Mouse (Mus musculus) heart, embryonic 10.5 days (tissue): ENCODE results near the gene Wdfy4. TPM values are rescaled to one million over a fixed set of nuclear protein-coding genes. Genes with fewer than 3 reads are reported as not detected.

Experiments
- DNase-seq: peaks from one replicate; pipeline ENCODE4 v3.0.0-alpha.2; 2017; ENCODE audit warnings: low spot score
- H3K27ac ChIP-seq: fragments of 300-500 bp; sonication (generic); 2 replicates; pipeline ENCODE4 v1.5.1; 2016; ENCODE audit warnings: mild to moderate bottlenecking
- H3K27me3 ChIP-seq: fragments of 300-500 bp; sonication (generic); 2 replicates; pipeline ENCODE4 v1.6.1; 2016; ENCODE audit warnings: mild to moderate bottlenecking; ENCODE audit not compliant: poor library complexity, insufficient read depth, severe bottlenecking
- H3K36me3 ChIP-seq: fragments of 300-500 bp; sonication (generic); 2 replicates; pipeline ENCODE4 v1.6.1; 2016; ENCODE audit warnings: mild to moderate bottlenecking, moderate library complexity
- H3K4me1 ChIP-seq: fragments of 300-500 bp; sonication (generic); 2 replicates; pipeline ENCODE4 v1.6.1; 2016; ENCODE audit warnings: mild to moderate bottlenecking
- H3K4me3 ChIP-seq: fragments of 300-500 bp; sonication (generic); 2 replicates; pipeline ENCODE4 v1.5.1; 2016; ENCODE audit warnings: mild to moderate bottlenecking, moderate library complexity
- H3K9me3 ChIP-seq: fragments of 300-500 bp; sonication (generic); 2 replicates; pipeline ENCODE4 v1.6.1; 2016; ENCODE audit warnings: mild to moderate bottlenecking, moderate library complexity
- WGBS: fragments of 180-500 bp; shearing (Covaris S2); methylation state at CpG from one replicate; pipeline ENCODE4 v1.1.7; 2016; 5-methylcytosine and 5-hydroxymethylcytosine counted together
- polyA plus RNA-seq: library from polyadenylated mRNA; unstranded; fragments of >200 nt; fragmentation: Nextera tagmentation; extraction: Ambion mirVana; gene quantifications from 2 replicates; pipeline ENCODE4 v1.2.1, GENCODE M21; 2016

Gene Wdfy4
- polyA plus RNA-seq, 1 experiment from 2014 or later, result 0.23 TPM

DNA sequence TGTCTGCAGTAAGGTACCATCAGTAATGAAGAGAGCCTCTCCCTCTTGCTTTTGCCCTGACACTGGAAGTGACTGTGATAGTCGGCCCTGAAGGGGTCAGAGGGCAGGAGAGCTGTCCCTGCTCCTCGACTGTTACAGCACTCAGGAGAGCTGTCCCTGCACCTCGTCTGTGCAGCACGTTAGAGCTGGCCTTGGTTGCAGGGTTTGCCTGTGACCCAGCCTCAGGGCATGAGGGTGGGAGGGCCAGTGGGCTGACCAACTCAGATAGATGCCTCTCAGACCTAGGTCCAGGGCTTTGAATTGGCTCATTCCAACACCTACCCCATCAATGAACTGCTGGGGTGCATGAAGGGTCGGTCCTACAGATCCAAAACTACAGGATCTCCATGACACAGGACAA lies 23.0 kb upstream of the Wdfy4 start:
- WGBS, result 33% methylated on average over 5 of the region's 5 CpGs
- no peak overlapping the region for H3K4me3 ChIP-seq
- DNase-seq, result no peak
- no peak overlapping the region for H3K27ac ChIP-seq
- H3K9me3 ChIP-seq, result no peaks in the 10 kb centered on the region
- H3K4me1 ChIP-seq, result 0 out of 2 replicates have a peak, but pooled peaks cover 8% of the 10 kb centered on the region
- no peaks in the 10 kb centered on the region for H3K36me3 ChIP-seq
- peaks cover 13% of the 10 kb centered on the region for H3K27me3 ChIP-seq

GRCm38 (mm10) chr14:33207011-33207410 lies 21.7 kb upstream of the Wdfy4 start:
- 13% methylated on average over 2 of the region's 2 CpGs for WGBS
- no peaks in the 10 kb centered on the region for H3K36me3 ChIP-seq
- H3K4me1 ChIP-seq, result 0 out of 2 replicates have a peak, but pooled peaks cover 8% of the 10 kb centered on the region
- no peaks in the 10 kb centered on the region for H3K9me3 ChIP-seq
- H3K27me3 ChIP-seq, result peaks cover 13% of the 10 kb centered on the region
- H3K27ac ChIP-seq, result no peak overlapping the region
- DNase-seq, result no peak
- no peak overlapping the region for H3K4me3 ChIP-seq

DNA sequence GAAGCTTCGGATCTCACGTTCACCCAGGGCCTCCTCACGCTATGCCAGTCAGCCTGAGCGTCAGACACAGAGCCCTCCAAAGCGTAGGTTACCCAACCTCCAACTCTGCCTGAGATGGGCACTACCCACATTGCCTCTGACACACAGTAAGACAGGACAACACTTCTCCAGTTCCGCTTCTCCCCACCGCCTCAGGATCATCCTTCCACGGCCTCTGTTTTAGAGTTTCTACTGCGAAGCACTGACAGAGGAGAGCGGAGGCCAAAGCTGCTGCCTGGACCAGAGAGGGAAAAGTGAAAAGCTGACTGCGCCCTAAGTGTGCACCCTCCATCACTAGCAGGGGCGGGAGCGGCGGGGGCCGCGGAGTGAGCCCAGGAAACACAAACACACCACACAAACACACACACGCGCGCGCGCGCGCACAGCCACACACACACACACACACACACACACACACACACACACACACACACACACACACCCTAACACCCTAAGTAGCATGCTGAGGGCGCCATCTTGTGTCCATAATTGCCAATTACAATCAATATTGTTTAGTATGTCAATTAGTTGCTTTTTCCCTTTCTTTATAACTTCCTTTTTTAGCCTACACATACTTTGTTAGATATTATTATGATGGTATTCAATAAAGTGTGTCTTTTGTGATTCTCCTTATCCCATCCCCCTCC lies 20.1 kb upstream of the Wdfy4 start:
- 0 out of 2 replicates have a peak, but pooled peaks cover 8% of the 10 kb centered on the region for H3K4me1 ChIP-seq
- 35% methylated on average over 24 of the region's 24 CpGs for WGBS
- no peak for DNase-seq

DNA sequence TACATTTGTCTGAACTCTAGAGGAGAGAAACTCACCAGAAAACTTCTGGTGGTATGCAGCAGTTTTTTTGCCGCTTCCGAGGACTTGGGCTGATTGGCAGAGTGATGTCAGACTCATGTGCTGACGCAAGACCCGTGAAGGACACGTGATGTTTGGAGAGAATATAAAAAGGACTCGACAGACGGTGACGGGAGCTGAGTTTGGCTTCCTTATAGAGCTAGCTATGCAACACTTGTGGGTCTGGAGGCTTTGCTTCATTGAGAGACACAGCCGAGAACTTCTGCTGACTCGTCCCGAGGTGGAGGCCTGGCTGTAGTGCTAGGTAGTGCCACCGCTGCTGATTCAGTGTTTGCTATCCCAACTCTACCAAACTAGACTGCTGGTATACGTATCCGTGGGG lies 18.5 kb upstream of the Wdfy4 start:
- 81% methylated on average over 14 of the region's 14 CpGs for WGBS
- H3K27me3 ChIP-seq, result peaks cover 13% of the 10 kb centered on the region; the same call in 1 of the 2 replicates
- peak; percentile 51 for DNase-seq

More for the DNA sequence above, 20.1 kb upstream of the Wdfy4 start:
- Histone ChIP-seq H3K9me3 (no peaks in the 10 kb centered on the region), H3K27me3 (peaks cover 13% of the 10 kb centered on the region), H3K36me3 (no peaks in the 10 kb centered on the region), H3K27ac (no peak overlapping the region), H3K4me3 (peak overlapping the region; percentile 41)

GRCm38 (mm10) chr14:33202885-33203284 lies 17.6 kb upstream of the Wdfy4 start:
- Histone ChIP-seq H3K4me1 (0 out of 2 replicates have a peak, but pooled peaks cover 5% of the 10 kb centered on the region), H3K27ac (no peak overlapping the region), H3K27me3 (peaks cover 4% of the 10 kb centered on the region; the same call in 1 of the 2 replicates), H3K9me3 (no peaks in the 10 kb centered on the region), H3K4me3 (no peak overlapping the region), H3K36me3 (no peaks in the 10 kb centered on the region)
- DNase-seq, result peak; percentile 45
- 63% methylated on average over 6 of the region's 6 CpGs for WGBS

More for the DNA sequence above, 18.5 kb upstream of the Wdfy4 start:
- Histone ChIP-seq H3K4me1 (0 out of 2 replicates have a peak, but pooled peaks cover 8% of the 10 kb centered on the region), H3K4me3 (no peak overlapping the region), H3K27ac (no peak overlapping the region), H3K9me3 (no peaks in the 10 kb centered on the region), H3K36me3 (no peaks in the 10 kb centered on the region)

- DNase-seq, result peak; percentile 69
- Histone ChIP-seq H3K36me3 (no peaks in the 10 kb centered on the region), H3K4me3 (no peak overlapping the region), H3K9me3 (no peaks in the 10 kb centered on the region), H3K27me3 (no peaks in the 10 kb centered on the region; the same call in 1 of the 2 replicates), H3K4me1 (0 out of 2 replicates have a peak, but pooled peaks cover 5% of the 10 kb centered on the region), H3K27ac (no peak overlapping the region)
- WGBS, result 72% methylated on average over 4 of the region's 4 CpGs
Observed at GRCm38 (mm10) chr14:33202161-33202560, 16.9 kb upstream of the Wdfy4 start.

GRCm38 (mm10) chr14:33194241-33194640 lies 8.9 kb upstream of the Wdfy4 start:
- H3K36me3 ChIP-seq, result no peaks in the 10 kb centered on the region
- 78% methylated on average over 3 of the region's 3 CpGs for WGBS
- H3K9me3 ChIP-seq, result no peaks in the 10 kb centered on the region
- no peak overlapping the region for H3K27ac ChIP-seq
- H3K27me3 ChIP-seq, result peaks cover 12% of the 10 kb centered on the region; the same call in 1 of the 2 replicates
- no peaks in the 10 kb centered on the region for H3K4me1 ChIP-seq
- no peak overlapping the region for H3K4me3 ChIP-seq
- no peak for DNase-seq

- Histone ChIP-seq H3K27me3 (peaks cover 12% of the 10 kb centered on the region; the same call in 1 of the 2 replicates), H3K27ac (no peak overlapping the region), H3K4me1 (no peaks in the 10 kb centered on the region), H3K4me3 (no peak overlapping the region), H3K9me3 (no peaks in the 10 kb centered on the region), H3K36me3 (no peaks in the 10 kb centered on the region)
- no peak for DNase-seq
Observed at GRCm38 (mm10) chr14:33193762-33194161, 8.5 kb upstream of the Wdfy4 start.

- whole genome bisulfite sequencing, result 65% methylated on average over 1 of the region's 1 CpGs
- H3K4me3 ChIP-seq, result no peak overlapping the region
- H3K4me1 ChIP-seq, result no peaks in the 10 kb centered on the region
- H3K27me3 ChIP-seq, result peaks cover 8% of the 10 kb centered on the region; the same call in 1 of the 2 replicates
- H3K27ac ChIP-seq, result no peak overlapping the region
- no peaks in the 10 kb centered on the region for H3K36me3 ChIP-seq
- DNase-seq, result no peak
- H3K9me3 ChIP-seq, result no peaks in the 10 kb centered on the region
Observed at GRCm38 (mm10) chr14:33190646-33191045, 5.3 kb upstream of the Wdfy4 start.

DNA sequence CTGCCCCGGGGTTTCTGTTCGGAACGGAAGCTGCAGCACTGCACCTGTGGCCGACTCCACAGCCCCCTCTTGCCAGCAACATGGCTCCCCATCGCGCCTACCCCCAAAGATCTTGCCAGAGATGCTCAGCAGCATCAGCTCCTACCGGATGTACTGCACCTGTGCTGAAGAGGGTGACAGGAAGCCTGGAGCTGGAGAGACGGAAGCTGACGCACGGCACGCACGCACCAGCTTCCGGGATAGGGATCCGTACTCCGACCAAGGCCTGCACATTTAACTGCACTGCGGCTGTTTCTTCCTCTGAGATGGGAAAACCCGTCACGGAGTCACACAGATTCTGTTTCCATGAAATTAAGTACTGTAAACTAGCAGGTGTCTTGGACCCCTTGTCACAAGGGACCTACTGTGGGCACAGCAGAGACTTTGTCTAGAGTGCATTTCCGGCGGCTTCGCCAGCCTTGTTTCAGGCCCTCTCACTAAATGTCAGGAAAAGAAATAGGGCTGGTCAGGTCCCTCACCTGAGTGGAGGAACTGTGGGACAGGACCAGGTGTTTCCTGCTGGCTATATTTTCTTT lies 4.6 kb upstream of the Wdfy4 start:
- WGBS, result 89% methylated on average over 21 of the region's 21 CpGs
- peaks cover 5% of the 10 kb centered on the region; the same call in 1 of the 2 replicates for H3K27me3 ChIP-seq
- H3K4me3 ChIP-seq, result no peak overlapping the region
- no peaks in the 10 kb centered on the region for H3K36me3 ChIP-seq
- no peaks in the 10 kb centered on the region for H3K4me1 ChIP-seq
- H3K9me3 ChIP-seq, result no peaks in the 10 kb centered on the region
- no peak for DNase-seq
- H3K27ac ChIP-seq, result no peak overlapping the region

DNA sequence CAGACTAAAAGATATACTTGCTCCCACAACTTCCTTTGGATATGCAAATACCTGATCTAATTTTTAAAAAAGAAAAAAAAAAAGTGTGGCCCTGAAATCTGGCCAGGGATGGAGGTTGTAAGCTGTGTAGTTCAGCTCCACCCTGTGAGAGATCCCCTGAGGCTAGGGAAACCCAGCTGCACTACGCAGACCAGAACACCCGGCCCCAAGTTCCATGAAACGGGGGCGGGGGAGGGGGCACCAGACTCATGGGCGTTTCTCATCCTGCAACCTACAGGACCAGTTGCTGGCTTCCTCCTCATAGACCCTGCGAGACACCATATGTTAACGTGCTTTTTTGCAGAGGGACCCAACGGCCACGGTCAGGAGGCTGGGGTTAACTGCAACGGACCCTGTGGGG lies 3.9 kb upstream of the Wdfy4 start:
- no peaks in the 10 kb centered on the region for H3K9me3 ChIP-seq
- no peak overlapping the region for H3K27ac ChIP-seq
- no peak for DNase-seq
- H3K4me1 ChIP-seq, result no peaks in the 10 kb centered on the region
- H3K4me3 ChIP-seq, result no peak overlapping the region
- WGBS, result 68% methylated on average over 10 of the region's 10 CpGs
- no peaks in the 10 kb centered on the region for H3K36me3 ChIP-seq
- peaks cover 5% of the 10 kb centered on the region; the same call in 1 of the 2 replicates for H3K27me3 ChIP-seq

DNA sequence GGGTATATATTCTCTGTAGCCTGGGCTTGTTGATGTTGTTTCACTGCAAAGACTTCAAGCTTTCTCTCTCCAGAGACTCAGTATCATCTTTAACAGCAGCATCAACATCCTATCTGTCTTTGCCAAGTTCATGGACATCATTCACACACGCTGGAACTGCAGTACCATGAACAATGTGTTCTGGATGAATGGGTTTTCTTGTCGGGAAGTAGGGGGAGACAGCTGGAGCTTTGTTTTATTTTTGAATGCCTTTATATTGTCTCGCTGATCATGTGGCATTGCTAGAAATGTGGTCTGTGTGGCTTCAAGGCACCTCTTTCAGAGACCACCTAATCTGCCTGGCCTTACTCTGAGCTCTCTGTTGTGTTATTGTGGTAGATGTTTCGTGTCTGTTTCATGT lies 1.9 kb upstream of the Wdfy4 start:
- no peak overlapping the region for H3K27ac ChIP-seq
- no peaks in the 10 kb centered on the region for H3K4me1 ChIP-seq
- H3K27me3 ChIP-seq, result peaks cover 5% of the 10 kb centered on the region; the same call in 1 of the 2 replicates
- WGBS, result 74% methylated on average over 4 of the region's 4 CpGs
- no peak overlapping the region for H3K4me3 ChIP-seq
- no peaks in the 10 kb centered on the region for H3K36me3 ChIP-seq
- no peak for DNase-seq
- H3K9me3 ChIP-seq, result no peaks in the 10 kb centered on the region

DNA sequence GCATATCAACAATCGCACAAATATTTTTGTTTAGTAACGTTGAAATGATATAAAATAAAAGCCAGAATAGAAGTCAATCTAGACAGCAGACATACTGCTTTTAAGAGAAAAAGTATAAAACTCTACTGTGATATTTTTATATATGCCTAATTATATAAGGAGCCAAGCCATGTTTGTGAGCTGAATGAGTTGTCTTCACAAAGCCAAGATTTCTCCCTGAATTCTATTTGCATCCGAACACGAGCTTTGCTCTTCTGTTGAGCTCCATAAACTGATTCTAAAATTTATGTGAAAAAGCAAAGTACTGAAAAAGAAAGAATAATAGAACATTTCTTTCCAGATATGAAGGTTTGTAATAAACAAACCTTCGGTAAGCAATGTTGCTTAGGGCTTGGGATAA lies 5.2 kb downstream of the Wdfy4 start:
- 87% methylated on average over 5 of the region's 5 CpGs for WGBS

More for the DNA sequence above, 5.2 kb downstream of the Wdfy4 start:
- no peaks in the 10 kb centered on the region for H3K9me3 ChIP-seq
- H3K27me3 ChIP-seq, result peaks cover 11% of the 10 kb centered on the region
- H3K27ac ChIP-seq, result no peak overlapping the region
- H3K4me3 ChIP-seq, result no peak overlapping the region
- H3K4me1 ChIP-seq, result no peaks in the 10 kb centered on the region
- no peak for DNase-seq
- no peaks in the 10 kb centered on the region for H3K36me3 ChIP-seq
